Mouse (Mus musculus): Measurements from ENCODE around the gene Cfap300. TPM values are rescaled to one million over a fixed set of nuclear protein-coding genes. Genes with fewer than 3 reads are reported as not detected.

Cfap300 gene
- total and polyA plus RNA-seq, 3 experiments: not detected

DNA sequence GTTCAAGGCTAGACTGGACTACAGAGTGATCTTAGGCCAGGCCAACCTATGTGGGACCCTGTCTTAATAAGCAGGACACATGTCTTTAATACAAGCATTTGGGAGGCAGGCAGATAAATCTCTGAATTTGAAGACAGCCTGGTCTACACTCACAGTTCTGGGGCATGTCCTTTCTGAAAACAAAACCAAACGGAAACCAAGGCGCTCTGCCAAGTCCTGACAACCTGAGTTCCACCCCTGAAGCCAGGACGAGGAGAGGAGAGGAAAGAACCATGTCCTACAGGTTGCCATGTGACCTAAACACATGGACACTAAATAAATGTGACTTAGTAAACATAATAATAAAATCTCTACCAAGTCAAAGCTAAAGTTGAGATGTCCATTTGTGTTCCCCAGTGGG is 50.0 kb downstream of the Cfap300 start:
- H3K27ac ChIP-seq (ENCODE audit: control insufficient read depth, low read depth, low read length): no peak overlapping the region
- H3K9ac ChIP-seq (ENCODE audit: control insufficient read depth, low read depth, low read length, poor library complexity, severe bottlenecking): no peak overlapping the region
- no peak overlapping the region for H3K4me3 ChIP-seq (ENCODE audit: control insufficient read depth in 1 of 2, insufficient read depth in 1 of 2, low read depth in 2 of 2, low read length in 2 of 2)
- no peaks in the 10 kb centered on the region for H3K27me3 ChIP-seq (ENCODE audit: control insufficient read depth in 1 of 2, insufficient read depth in 2 of 2, low read length in 2 of 2)
- H3K9me3 ChIP-seq (replicated peaks; ENCODE audit: insufficient read depth, low read length): no peaks in the 10 kb centered on the region
- TF ChIP-seq MYC (IDR thresholded peaks at IDR 0.05; ENCODE audit: low read depth, low read length) (no peak), TBP (IDR thresholded peaks at IDR 0.05; ENCODE audit: low read depth, low read length) (no peak), POLR2A (IDR thresholded peaks at IDR 0.05; ENCODE audit: control insufficient read depth in 1 of 2, insufficient read depth in 1 of 2, low read depth in 1 of 2, low read length in 2 of 2, poor library complexity in 1 of 2) (no peak), MYB (IDR thresholded peaks at IDR 0.05; ENCODE audit: low read depth, low read length) (no peak), MAZ (IDR thresholded peaks at IDR 0.05; ENCODE audit: low read depth, low read length) (no peak)
- no peaks in the 10 kb centered on the region for H3K79me2 ChIP-seq (ENCODE audit: control insufficient read depth, insufficient read depth, low read length, poor library complexity)
- no peaks in the 10 kb centered on the region for H3K4me1 ChIP-seq (ENCODE audit: control insufficient read depth in 1 of 2, insufficient read depth in 2 of 2, low read length in 2 of 2)
- DNase-seq (ENCODE audit: low read depth, low spot score): no peak
- no peaks in the 10 kb centered on the region for H3K36me3 ChIP-seq (ENCODE audit: control insufficient read depth in 1 of 2, insufficient read depth in 2 of 2, low read length in 2 of 2)

DNA sequence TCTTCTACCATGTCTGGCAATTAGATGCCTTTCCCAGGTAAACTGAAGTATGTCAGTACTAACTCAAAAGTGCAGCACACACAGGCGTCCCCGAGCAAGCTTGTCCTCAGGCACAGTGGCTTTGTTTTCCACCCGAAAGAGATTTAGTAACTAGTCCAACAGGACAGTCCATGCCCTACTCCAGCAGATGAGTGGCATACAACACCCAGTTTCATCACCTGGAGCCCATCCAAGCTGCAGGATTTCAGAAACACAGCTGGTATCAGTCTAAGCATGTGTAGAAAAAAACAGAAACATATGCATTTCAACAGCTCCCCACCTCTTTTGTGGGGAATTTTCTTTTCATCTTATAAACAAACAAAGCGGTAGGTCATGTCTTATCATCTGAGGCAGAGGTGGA is 51.7 kb downstream of the Cfap300 start:
- no peak overlapping the region for H3K9ac ChIP-seq (ENCODE audit: control insufficient read depth, low read depth, low read length, poor library complexity, severe bottlenecking)
- no peaks in the 10 kb centered on the region for H3K4me1 ChIP-seq (ENCODE audit: control insufficient read depth in 1 of 2, insufficient read depth in 2 of 2, low read length in 2 of 2)
- TF ChIP-seq MAZ (IDR thresholded peaks at IDR 0.05; ENCODE audit: low read depth, low read length): no peak
- no peak for TF ChIP-seq TBP (IDR thresholded peaks at IDR 0.05; ENCODE audit: low read depth, low read length)
- no peak for TF ChIP-seq CHD1 (IDR thresholded peaks at IDR 0.05; ENCODE audit: low read depth, low read length)
- TF ChIP-seq MXI1 (IDR thresholded peaks at IDR 0.05; ENCODE audit: low read depth, low read length): no peak
- TF ChIP-seq SIN3A (IDR thresholded peaks at IDR 0.05; ENCODE audit: low read length): no peak
- TF ChIP-seq MAFK (IDR thresholded peaks at IDR 0.05; ENCODE audit: borderline replicate concordance, low read depth, low read length): no peak
- no peak for TF ChIP-seq RCOR1 (IDR thresholded peaks at IDR 0.05; ENCODE audit: low read depth, low read length)
- no peak for TF ChIP-seq POLR2AphosphoS2 (IDR thresholded peaks at IDR 0.05; ENCODE audit: low read length)
- no peak for TF ChIP-seq ZNF384 (IDR thresholded peaks at IDR 0.05; ENCODE audit: low read depth, low read length)
- TF ChIP-seq GATA1 (IDR thresholded peaks at IDR 0.05; ENCODE audit: low read depth, low read length): no peak
- no peak for TF ChIP-seq MAX (IDR thresholded peaks at IDR 0.05; ENCODE audit: low read length)
- H3K36me3 ChIP-seq (ENCODE audit: control insufficient read depth in 1 of 2, insufficient read depth in 2 of 2, low read length in 2 of 2): no peaks in the 10 kb centered on the region
- no peak overlapping the region for H3K4me3 ChIP-seq (ENCODE audit: control insufficient read depth in 1 of 2, insufficient read depth in 1 of 2, low read depth in 2 of 2, low read length in 2 of 2)
- no peak for DNase-seq (ENCODE audit: low read depth, low spot score)
- no peaks in the 10 kb centered on the region for H3K9me3 ChIP-seq (replicated peaks; ENCODE audit: insufficient read depth, low read length)
- no peaks in the 10 kb centered on the region for H3K79me2 ChIP-seq (ENCODE audit: control insufficient read depth, insufficient read depth, low read length, poor library complexity)
- no peaks in the 10 kb centered on the region for H3K27me3 ChIP-seq (ENCODE audit: control insufficient read depth in 1 of 2, insufficient read depth in 2 of 2, low read length in 2 of 2)
- H3K27ac ChIP-seq (ENCODE audit: control insufficient read depth, low read depth, low read length): no peak overlapping the region

- Histone ChIP-seq H3K27ac (ENCODE audit: control insufficient read depth, low read depth, low read length) (no peak overlapping the region), H3K36me3 (ENCODE audit: control insufficient read depth in 1 of 2, insufficient read depth in 2 of 2, low read length in 2 of 2) (no peaks in the 10 kb centered on the region), H3K9ac (ENCODE audit: control insufficient read depth, low read depth, low read length, poor library complexity, severe bottlenecking) (no peak overlapping the region), H3K9me3 (replicated peaks; ENCODE audit: insufficient read depth, low read length) (no peaks in the 10 kb centered on the region), H3K79me2 (ENCODE audit: control insufficient read depth, insufficient read depth, low read length, poor library complexity) (no peaks in the 10 kb centered on the region), H3K27me3 (ENCODE audit: control insufficient read depth in 1 of 2, insufficient read depth in 2 of 2, low read length in 2 of 2) (peaks cover 0 to 2% of the 10 kb centered on the region in 2 experiments; a peak in 3 of 4 replicates), H3K4me1 (ENCODE audit: control insufficient read depth in 1 of 2, insufficient read depth in 2 of 2, low read length in 2 of 2) (no peaks in the 10 kb centered on the region), H3K4me3 (ENCODE audit: control insufficient read depth in 1 of 2, insufficient read depth in 1 of 2, low read depth in 2 of 2, low read length in 2 of 2) (no peak overlapping the region)
- no peak for TF ChIP-seq CHD1 (IDR thresholded peaks at IDR 0.05; ENCODE audit: low read depth, low read length)
- TF ChIP-seq E2F4 (IDR thresholded peaks at IDR 0.05; ENCODE audit: borderline replicate concordance, low read depth, low read length): no peak
- no peak for TF ChIP-seq ETS1 (IDR thresholded peaks at IDR 0.05; ENCODE audit: low read depth, low read length)
- TF ChIP-seq MYC (IDR thresholded peaks at IDR 0.05; ENCODE audit: low read depth, low read length): no peak
- TF ChIP-seq USF2 (IDR thresholded peaks at IDR 0.05; ENCODE audit: borderline replicate concordance in 1 of 2, insufficient read depth in 1 of 2, low read depth in 1 of 2, low read length in 2 of 2): no peak
- no peak for TF ChIP-seq CHD2 (IDR thresholded peaks at IDR 0.05; ENCODE audit: low read length)
- no peak for TF ChIP-seq ELF1 (IDR thresholded peaks at IDR 0.05; ENCODE audit: low read depth, low read length)
- no peak for TF ChIP-seq USF1 (IDR thresholded peaks at IDR 0.05; ENCODE audit: low read depth, low read length)
- TF ChIP-seq EP300 (IDR thresholded peaks at IDR 0.05; ENCODE audit: low read depth in 1 of 2, low read length in 2 of 2): no peak
- no peak for TF ChIP-seq NELFE (IDR thresholded peaks at IDR 0.05; ENCODE audit: low read depth, low read length)
- TF ChIP-seq POLR2AphosphoS5 (IDR thresholded peaks at IDR 0.05; ENCODE audit: borderline replicate concordance, low read depth, low read length): no peak
- DNase-seq (ENCODE audit: low read depth, low spot score): no peak
These were observed 55.5 kb downstream of the Cfap300 start for GRCm38 (mm10) chr9:7987119-7987518.
